Mouse (Mus musculus) ES-E14 (cell line): ENCODE results near the gene Grtp1. TPM values are rescaled to one million over a fixed set of nuclear protein-coding genes. Genes with fewer than 3 reads are reported as not detected.
A peak's percentile ranks its signal among the peaks of the same experiment; 100 is the strongest.

Experiments
- DNase-seq: peaks from one replicate; pipeline ENCODE4 v3.0.0-alpha.2; 2013; ENCODE audit warnings: low read depth, low spot score
- H3K27ac ChIP-seq: 2 replicates; pipeline ENCODE4 v1.5.1; 2012; ENCODE audit warnings: low read depth, mild to moderate bottlenecking, low read length, moderate library complexity, mixed read lengths; ENCODE audit not compliant: poor library complexity, insufficient read depth, severe bottlenecking
- H3K36me3 ChIP-seq: 2 replicates; pipeline ENCODE4 v1.6.1; 2012; ENCODE audit warnings: mild to moderate bottlenecking, low read length, moderate library complexity, mixed read lengths; ENCODE audit not compliant: control insufficient read depth, poor library complexity, insufficient read depth, severe bottlenecking
- H3K4me1 ChIP-seq, 2 experiments: fragments of 150-350 bp in 1 of 2; sonication (generic) in 1 of 2; 2 replicates each; pipeline ENCODE4 v1.6.1; 2012; ENCODE audit warnings: low read length in 2 of 2, mild to moderate bottlenecking in 1 of 2, mixed read lengths in 1 of 2; ENCODE audit not compliant: control insufficient read depth in 2 of 2, insufficient read depth in 2 of 2, poor library complexity in 1 of 2
- H3K4me3 ChIP-seq, 2 experiments: fragments of 150-350 bp in 1 of 2; sonication (generic) in 1 of 2; 2 replicates each; pipeline ENCODE4 v1.5.1; 2012; ENCODE audit warnings: low read length in 2 of 2, low read depth in 1 of 2, mild to moderate bottlenecking in 1 of 2, mixed read lengths in 1 of 2; ENCODE audit not compliant: insufficient read depth in 1 of 2, poor library complexity in 1 of 2, severe bottlenecking in 1 of 2
- H3K9ac ChIP-seq: 2 replicates; pipeline ENCODE4 v1.6.1; 2012; ENCODE audit warnings: low read depth, mild to moderate bottlenecking, low read length, mixed read lengths; ENCODE audit not compliant: poor library complexity, insufficient read depth, severe bottlenecking
- H3K9me3 ChIP-seq: fragments of 150-350 bp; sonication (generic); 2 replicates; pipeline ENCODE4 v1.6.1; 2012; ENCODE audit warnings: low read depth, mild to moderate bottlenecking, low read length; ENCODE audit not compliant: control insufficient read depth, insufficient read depth
- CHD2 ChIP-seq: IDR thresholded peaks from 2 replicates; pipeline ENCODE4 v1.6.1; 2014; ENCODE audit warnings: mild to moderate bottlenecking, low read depth, low read length, inconsistent platforms
- HCFC1 ChIP-seq: IDR thresholded peaks from 2 replicates; pipeline ENCODE4 v1.6.1; 2012; ENCODE audit warnings: low read length, inconsistent platforms, borderline replicate concordance; ENCODE audit not compliant: insufficient read depth
- MAFK ChIP-seq: IDR thresholded peaks from 2 replicates; pipeline ENCODE4 v1.6.1; 2014; ENCODE audit warnings: mild to moderate bottlenecking, low read depth, low read length, inconsistent platforms; ENCODE audit not compliant: insufficient read depth
- ZC3H11A ChIP-seq: IDR thresholded peaks from 2 replicates; pipeline ENCODE4 v1.6.1; 2012; ENCODE audit warnings: low read depth, mild to moderate bottlenecking, inconsistent platforms, low read length, borderline replicate concordance
- ZNF384 ChIP-seq: IDR thresholded peaks from 2 replicates; pipeline ENCODE4 v1.6.1; 2012; ENCODE audit warnings: low read depth, low read length, inconsistent platforms
- in situ Hi-C, 2 experiments: fragments of 600-800 bp; cut with MboI; formaldehyde crosslinking; loops; one replicate each; pipeline ENCODE4 v1.15.1; 2025; ENCODE audit warnings: low sequenced_read_pairs in 2 of 2, inconsistent platforms in 1 of 2; ENCODE audit not compliant: unreplicated experiment in 2 of 2
- total RNA-seq: library from RNA; depleted of rRNA; stranded (reverse); fragments of 300-350 nt; gene quantifications from 2 replicates; pipeline ENCODE4 v1.2.3, GENCODE M21; 2012

Grtp1 gene
- total RNA-seq, 1 experiment, result 36.3 TPM

DNA sequence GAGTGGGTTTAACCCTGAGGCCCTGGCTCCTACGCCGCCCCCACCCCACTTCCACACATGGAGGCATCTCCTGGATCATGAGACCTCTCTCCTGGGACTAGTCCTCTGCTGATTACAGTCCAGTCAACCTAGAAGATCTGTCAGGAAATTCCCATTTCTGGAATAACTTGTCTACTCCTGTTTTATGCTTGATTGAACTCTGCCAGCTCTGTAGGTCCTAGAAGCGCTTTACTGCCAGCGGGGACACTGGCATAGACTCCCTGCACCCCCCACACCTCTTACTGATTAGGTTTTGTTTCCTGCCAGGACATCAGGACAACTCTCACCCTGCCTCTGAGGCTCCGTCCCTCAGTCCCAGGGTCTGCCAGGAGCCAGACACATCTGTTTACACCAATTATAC lies 2.9 kb downstream of the Grtp1 start:
- Histone ChIP-seq H3K9ac (no peak overlapping the region), H3K4me3 (no peak overlapping the region), H3K4me1 (peaks cover 8 to 15% of the 10 kb centered on the region in 2 experiments; a peak in 3 of 4 replicates), H3K36me3 (peaks cover 12% of the 10 kb centered on the region), H3K9me3 (no peaks in the 10 kb centered on the region), H3K27ac (no peak overlapping the region)
- no peak for DNase-seq
- in situ Hi-C loops, result no loop called here
- TF ChIP-seq MAFK, result no peak
- TF ChIP-seq ZNF384, result no peak
- TF ChIP-seq HCFC1, result no peak
- no peak for TF ChIP-seq CHD2
- no peak for TF ChIP-seq ZC3H11A

- Histone ChIP-seq H3K27ac (peak overlapping the region; percentile 41; the same call in 1 of the 2 replicates), H3K4me1 (peaks cover 2 to 18% of the 10 kb centered on the region in 2 experiments; a peak in 3 of 4 replicates), H3K9me3 (no peaks in the 10 kb centered on the region), H3K4me3 (peak overlapping the region; percentile 20 to 28), H3K9ac (peak overlapping the region; percentile 41; the same call in 1 of the 2 replicates), H3K36me3 (peaks cover 32% of the 10 kb centered on the region)
- no peak for DNase-seq
- TF ChIP-seq CHD2, result no peak
- TF ChIP-seq HCFC1, result no peak
- TF ChIP-seq ZC3H11A, result no peak
- no peak for TF ChIP-seq ZNF384
- TF ChIP-seq MAFK, result no peak
- in situ Hi-C loops, result no loop called here
These were observed 5.6 kb downstream of the Grtp1 start for GRCm38 (mm10) chr8:13194818-13195217.

DNA sequence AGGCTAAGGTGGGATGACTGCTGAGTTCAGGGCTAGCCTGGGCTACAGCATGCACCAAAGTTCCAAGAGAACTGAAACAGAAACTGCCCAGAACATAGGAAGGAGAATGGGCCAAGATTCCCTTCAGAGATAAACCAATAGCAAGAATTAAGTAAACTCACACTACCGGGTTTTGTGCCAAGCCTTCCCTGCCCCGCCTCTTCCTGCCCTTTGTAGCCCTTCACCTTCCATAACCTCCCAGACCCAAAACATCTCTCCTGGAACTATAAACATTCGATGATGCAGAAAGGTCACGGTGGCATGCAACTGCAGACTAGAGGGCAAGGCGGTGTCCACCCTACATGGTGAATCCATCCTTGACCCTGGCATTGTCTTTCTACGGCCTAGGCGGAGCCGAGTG lies 10.2 kb downstream of the Grtp1 start:
- Histone ChIP-seq H3K9me3 (no peaks in the 10 kb centered on the region), H3K27ac (no peak overlapping the region), H3K4me1 (peaks cover 2 to 4% of the 10 kb centered on the region in 2 experiments; a peak in 1 of 4 replicates), H3K36me3 (peaks cover 45% of the 10 kb centered on the region), H3K4me3 (peak overlapping the region in 1 of 2 experiments; percentile 37; a peak in 2 of 4 replicates), H3K9ac (no peak overlapping the region)
- no peak for DNase-seq
- in situ Hi-C loops, result no loop called here
- no peak for TF ChIP-seq ZNF384
- TF ChIP-seq MAFK, result no peak

GRCm38 (mm10) chr8:13188857-13189256 lies 11.6 kb downstream of the Grtp1 start:
- in situ Hi-C loops, result no loop called here
- H3K36me3 ChIP-seq, result peaks cover 57% of the 10 kb centered on the region

More at GRCm38 (mm10) chr8:13188857-13189256, 11.6 kb downstream of the Grtp1 start:
- no peak overlapping the region for H3K9ac ChIP-seq
- TF ChIP-seq MAFK (no peak), ZC3H11A (no peak), HCFC1 (no peak), CHD2 (no peak), ZNF384 (no peak)
- H3K4me1 ChIP-seq, result peaks cover 0 to 4% of the 10 kb centered on the region in 2 experiments; a peak in 1 of 4 replicates
- no peaks in the 10 kb centered on the region for H3K9me3 ChIP-seq
- no peak for DNase-seq
- H3K27ac ChIP-seq, result no peak overlapping the region
- H3K4me3 ChIP-seq, result no peak overlapping the region
